In the genomic region with DNA sequence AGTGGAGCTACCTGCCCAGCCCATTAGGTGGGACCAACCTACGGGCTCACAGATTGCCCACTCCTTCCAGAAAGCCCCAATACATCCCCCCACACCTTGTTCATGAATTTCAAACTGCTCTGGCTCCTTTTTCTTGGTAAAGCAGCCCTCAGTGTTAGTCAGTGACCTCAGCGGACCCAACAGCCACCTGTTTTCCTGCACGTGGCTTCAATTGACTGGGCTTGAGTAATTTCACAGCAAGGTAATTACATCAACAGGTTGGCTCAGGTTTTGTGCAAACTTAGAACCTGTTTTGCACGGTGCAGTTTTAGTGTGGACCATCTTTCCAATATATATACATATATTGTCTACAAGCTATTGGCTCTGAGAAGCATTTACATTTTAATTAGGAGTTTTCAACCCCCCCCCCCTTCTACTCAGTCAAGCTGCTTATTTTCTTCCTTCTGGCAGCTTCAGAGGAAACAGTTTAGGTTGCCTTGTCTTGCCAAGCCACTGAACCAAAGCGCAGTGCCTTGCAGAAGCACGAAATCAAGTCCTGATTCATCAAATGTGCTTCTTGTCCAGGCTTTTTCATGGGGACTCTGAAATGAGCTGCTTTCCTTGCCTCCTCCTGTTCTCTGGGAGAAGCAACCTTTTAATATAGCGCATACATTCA, we compare ENCODE assay signal across 16 mouse cellular contexts. TPM values are rescaled to one million over a fixed set of nuclear protein-coding genes. Genes with fewer than 3 reads are reported as not detected.
DNase-seq lines count a peak whose midpoint lies in the region; ATAC-seq and TF ChIP-seq lines count a peak whose summit lies in the region.
"Had no signal": no experiment of that assay in that cellular context is flagged by ENCODE, and none has a peak within 500 bp of the region (broad histone marks: within the 10 kb centered on the region; RNA-seq: fewer than 3 reads in every experiment).

No protein-coding gene starts in this region.

- CTCF ChIA-PET in Patski (lab: Charles Lee) = interaction anchor here (0.7 to 3.4 kb wide), 2 partner anchors 11 to 16 kb away, joined by 3 to 10 read pairs; no protein-coding TSS in a partner anchor

- H3K4me1 ChIP-seq in forebrain, embryonic 14.5 days (ENCODE audit: control insufficient read depth, insufficient read depth, low read length) = no peaks in the 10 kb centered on the region
- H3K4me1 ChIP-seq in forebrain, embryonic 10.5 days = peaks cover 19% of the 10 kb centered on the region
- H3K4me1 ChIP-seq: neural tube, embryonic 13.5 days had no signal

- peak; percentile 52 for DNase-seq in forebrain, embryonic 14.5 days (ENCODE audit: low spot score)
- no peak for DNase-seq in forebrain, embryonic 10.5 days (ENCODE audit: extremely low spot score, low spot score)
- DNase-seq in Patski (ENCODE audit: low read depth, low spot score) = no peak
- DNase-seq in induced T-regulatory cell, adult 2 months (ENCODE audit: low read depth) = peak; percentile 69
- peak; percentile 55 for DNase-seq in kidney, postnatal 10 days
- no peak for DNase-seq in urinary bladder, postnatal 10 days (ENCODE audit: low spot score)
- no peak for DNase-seq in left cerebral cortex, adult 9 months (ENCODE audit: low spot score in 2 of 2)
- no peak for DNase-seq in adrenal gland, postnatal 25 days
- DNase-seq: cerebellum, adult 8-10 months; gastrocnemius, postnatal 10 days; heart, postnatal 36 days; lung, adult 2 months; right cerebral cortex, adult 18-20 months had no signal

- H3K4me3 ChIP-seq in forebrain, embryonic 14.5 days (ENCODE audit: low read depth, low read length) = no peak overlapping the region
- H3K4me3 ChIP-seq in forebrain, embryonic 10.5 days = no peak overlapping the region
- H3K4me3 ChIP-seq: heart, embryonic 10.5 days; megakaryocyte, embryonic 14.5 days; neural tube, embryonic 13.5 days had no signal

- in situ Hi-C loops in Patski (cut with MboI; ENCODE audit: low pct_unique_long_range_greater_than_20kb) = no loop called here

- no peak overlapping the region for H3K27ac ChIP-seq in forebrain, embryonic 14.5 days (ENCODE audit: low read depth, low read length)
- H3K27ac ChIP-seq in forebrain, embryonic 10.5 days = no peak overlapping the region
- H3K27ac ChIP-seq: heart, embryonic 10.5 days; neural tube, embryonic 13.5 days had no signal

- no peaks in the 10 kb centered on the region for H3K36me3 ChIP-seq in forebrain, embryonic 14.5 days (ENCODE audit: control insufficient read depth, insufficient read depth, low read length)
- no peaks in the 10 kb centered on the region for H3K36me3 ChIP-seq in forebrain, embryonic 10.5 days (replicated peaks)
- H3K36me3 ChIP-seq: heart, embryonic 10.5 days; neural tube, embryonic 13.5 days had no signal

- H3K9ac ChIP-seq in forebrain, embryonic 14.5 days (ENCODE audit: low read length) = no peak overlapping the region
- H3K9ac ChIP-seq: neural tube, embryonic 13.5 days had no signal

- no peak for TF ChIP-seq CTCF in Patski (IDR thresholded peaks at IDR 0.05)

- no peak for ATAC-seq in forebrain, embryonic 14.5 days
- ATAC-seq in Patski = peak; percentile 50

- no peaks in the 10 kb centered on the region for H3K27me3 ChIP-seq in forebrain, embryonic 14.5 days (replicated peaks; ENCODE audit: control insufficient read depth, insufficient read depth, low read length)
- no peaks in the 10 kb centered on the region for H3K27me3 ChIP-seq in forebrain, embryonic 10.5 days (ENCODE audit: poor library complexity, severe bottlenecking)
- H3K27me3 ChIP-seq in Patski = no peaks in the 10 kb centered on the region
- H3K27me3 ChIP-seq: megakaryocyte, embryonic 14.5 days; neural tube, embryonic 13.5 days had no signal

- no peaks in the 10 kb centered on the region for H3K9me3 ChIP-seq in forebrain, embryonic 14.5 days (replicated peaks; ENCODE audit: control insufficient read depth, low read length)
- no peaks in the 10 kb centered on the region for H3K9me3 ChIP-seq in forebrain, embryonic 10.5 days
- H3K9me3 ChIP-seq: heart, embryonic 10.5 days; megakaryocyte, embryonic 14.5 days; neural tube, embryonic 13.5 days had no signal

- H3K4me2 ChIP-seq in forebrain, embryonic 14.5 days (ENCODE audit: low read length) = no peak overlapping the region
- H3K4me2 ChIP-seq: neural tube, embryonic 13.5 days had no signal

- POLR2A ChIA-PET in Patski (lab: Charles Lee) = no interaction called here

- 78% methylated on average over 7 of the region's 7 CpGs for WGBS in forebrain, embryonic 14.5 days
- WGBS in forebrain, embryonic 10.5 days = 88% methylated on average over 7 of the region's 7 CpGs

RNA-seq across cellular contexts. Expression of a gene that starts 35.0 kb away (rescaled TPM):
- polyA plus RNA-seq in forebrain, embryonic 14.5 days (2014; fragmentation: Nextera tagmentation; extraction: Ambion mirVana) = 7.9 and 8.7 TPM in 2 replicates
- 8.9 and 9.7 TPM in 2 replicates for polyA plus RNA-seq in forebrain, embryonic 10.5 days (2016; fragmentation: Nextera tagmentation; extraction: Ambion mirVana)
- 20.8 TPM for polyA plus RNA-seq in Patski (2021)
- total RNA-seq in adrenal gland, postnatal 25 days (2021) = 52.0 and 72.5 TPM in 2 replicates

Comparison
In these comparisons a context has a peak if more than half of its experiments do, and no peak if none do; other contexts are left out.
1. DNase-seq: peak in forebrain, embryonic 14.5 days (single experiment), induced T-regulatory cell, adult 2 months (single experiment) and kidney, postnatal 10 days (single experiment); none in forebrain, embryonic 10.5 days (single experiment), Patski (single experiment), urinary bladder, postnatal 10 days (single experiment), left cerebral cortex, adult 9 months (0 of 2) and adrenal gland, postnatal 25 days (single experiment).